Mouse (Mus musculus) cerebellum, adult 2 months (tissue): ENCODE data around the gene Dclk1.

ENCODE experiments used
- CTCF ChIP-seq: fragments of 200-500 bp; IDR thresholded peaks from 2 replicates; pipeline ENCODE4 v1.5.1; 2011; ENCODE audit warnings: low read depth, mild to moderate bottlenecking, control low read depth, low read length, moderate library complexity, borderline replicate concordance; ENCODE audit not compliant: insufficient read depth
- POLR2A ChIP-seq: fragments of 200-500 bp; IDR thresholded peaks from 2 replicates; pipeline ENCODE4 v1.6.1; 2011; ENCODE audit warnings: low read length, control low read depth, borderline replicate concordance; ENCODE audit not compliant: insufficient read depth

DNA sequence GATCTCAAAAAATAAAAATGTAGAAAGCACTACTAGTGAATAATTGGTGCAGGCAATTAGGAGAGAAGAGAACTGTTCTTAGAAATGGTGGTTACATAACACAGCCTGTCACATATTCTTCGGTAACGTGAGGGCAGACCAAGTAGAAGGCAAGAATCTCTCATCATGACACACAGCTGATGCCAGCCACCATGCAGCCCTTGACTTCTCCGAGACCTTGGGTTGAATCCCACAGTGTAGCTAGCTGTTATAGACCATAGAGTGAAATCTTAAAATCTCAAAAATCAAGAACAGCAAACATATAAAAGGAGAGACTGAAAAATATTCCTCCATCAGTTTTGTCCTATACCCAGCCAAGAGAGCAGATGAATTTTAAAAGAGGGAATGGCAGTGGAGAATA lies 189.1 kb downstream of the Dclk1 start:
- no peak for TF ChIP-seq CTCF
- TF ChIP-seq POLR2A = no peak
